Mouse (Mus musculus): ENCODE data around the gene Tbc1d23. TPM values are rescaled to one million over a fixed set of nuclear protein-coding genes. Genes with fewer than 3 reads are reported as not detected.
A peak's percentile ranks its signal among the peaks of the same experiment; 100 is the strongest.
"Not testable (repeated sequence)": the region's sequence is repeated elsewhere in the genome, so short reads cannot be mapped to it uniquely, and the experiment has no call there.

The Tbc1d23 gene
- polyA plus RNA-seq, 1 experiment from 2014 or later: 17.5 TPM

- 87% methylated on average over 4 of the region's 4 CpGs for WGBS
- Histone ChIP-seq H3K4me3 (no peak overlapping the region), H3K9me3 (replicated peaks) (no peaks in the 10 kb centered on the region), H3K27ac (no peak overlapping the region), H3K27me3 (no peaks in the 10 kb centered on the region), H3K9ac (no peak overlapping the region), H3K36me3 (no peaks in the 10 kb centered on the region), H3K4me2 (no peak overlapping the region), H3K4me1 (replicated peaks) (peaks cover 4% of the 10 kb centered on the region; the same call in 1 of the 2 replicates)
- no peak for ATAC-seq (replicated peaks; ENCODE audit: insufficient number of reproducible peaks, insufficient read depth, low FRiP score, low read depth)
Observed at GRCm38 (mm10) chr16:57250991-57251390, 19.7 kb upstream of the Tbc1d23 start.

GRCm38 (mm10) chr16:57247464-57247863 is 16.2 kb upstream of the Tbc1d23 start:
- Histone ChIP-seq H3K4me2 (no peak overlapping the region), H3K27ac (no peak overlapping the region), H3K4me3 (no peak overlapping the region), H3K9ac (no peak overlapping the region), H3K4me1 (replicated peaks) (peaks cover 4% of the 10 kb centered on the region; the same call in 1 of the 2 replicates), H3K9me3 (replicated peaks) (no peaks in the 10 kb centered on the region), H3K36me3 (no peaks in the 10 kb centered on the region), H3K27me3 (no peaks in the 10 kb centered on the region)
- 85% methylated on average over 4 of the region's 4 CpGs for WGBS
- no peak for ATAC-seq (replicated peaks; ENCODE audit: insufficient number of reproducible peaks, insufficient read depth, low FRiP score, low read depth)

- ATAC-seq (replicated peaks; ENCODE audit: insufficient number of reproducible peaks, insufficient read depth, low FRiP score, low read depth): no peak; the same call in 1 of the 2 replicates
- Histone ChIP-seq H3K9ac (no peak overlapping the region), H3K27ac (no peak overlapping the region), H3K4me1 (replicated peaks) (no peaks in the 10 kb centered on the region), H3K36me3 (no peaks in the 10 kb centered on the region), H3K4me3 (no peak overlapping the region), H3K27me3 (no peaks in the 10 kb centered on the region), H3K9me3 (replicated peaks) (no peaks in the 10 kb centered on the region), H3K4me2 (no peak overlapping the region)
- 61% methylated on average over 3 of the region's 3 CpGs for WGBS
Observed at GRCm38 (mm10) chr16:57246596-57246995, 15.3 kb upstream of the Tbc1d23 start.

DNA sequence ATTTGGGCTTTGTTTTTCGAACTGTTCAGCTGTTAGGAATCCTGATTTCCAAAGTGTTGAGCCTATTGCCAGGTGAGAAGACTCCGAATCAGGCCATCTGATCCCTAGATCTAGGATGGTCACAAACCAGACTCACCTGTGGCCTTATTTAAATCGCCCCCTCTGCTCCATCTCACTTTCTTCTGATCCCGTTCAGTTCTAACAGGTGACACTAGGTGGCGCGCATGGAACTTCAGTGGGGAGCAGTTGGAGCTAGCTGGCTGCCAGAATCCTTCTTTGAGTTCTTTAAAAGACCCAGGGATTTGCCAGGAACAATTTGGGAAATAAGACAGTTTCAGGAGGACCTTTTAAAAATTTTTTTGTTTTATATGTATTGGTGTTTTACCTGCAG is 12.5 kb upstream of the Tbc1d23 start:
- no peak overlapping the region for H3K9ac ChIP-seq
- no peak overlapping the region for H3K4me2 ChIP-seq
- ATAC-seq (replicated peaks; ENCODE audit: insufficient number of reproducible peaks, insufficient read depth, low FRiP score, low read depth): no peak
- no peaks in the 10 kb centered on the region for H3K36me3 ChIP-seq
- H3K27ac ChIP-seq: no peak overlapping the region
- no peaks in the 10 kb centered on the region for H3K9me3 ChIP-seq (replicated peaks)
- 7% methylated on average over 6 of the region's 6 CpGs for WGBS
- H3K4me3 ChIP-seq: no peak overlapping the region
- H3K4me1 ChIP-seq (replicated peaks): no peaks in the 10 kb centered on the region
- H3K27me3 ChIP-seq: no peaks in the 10 kb centered on the region

DNA sequence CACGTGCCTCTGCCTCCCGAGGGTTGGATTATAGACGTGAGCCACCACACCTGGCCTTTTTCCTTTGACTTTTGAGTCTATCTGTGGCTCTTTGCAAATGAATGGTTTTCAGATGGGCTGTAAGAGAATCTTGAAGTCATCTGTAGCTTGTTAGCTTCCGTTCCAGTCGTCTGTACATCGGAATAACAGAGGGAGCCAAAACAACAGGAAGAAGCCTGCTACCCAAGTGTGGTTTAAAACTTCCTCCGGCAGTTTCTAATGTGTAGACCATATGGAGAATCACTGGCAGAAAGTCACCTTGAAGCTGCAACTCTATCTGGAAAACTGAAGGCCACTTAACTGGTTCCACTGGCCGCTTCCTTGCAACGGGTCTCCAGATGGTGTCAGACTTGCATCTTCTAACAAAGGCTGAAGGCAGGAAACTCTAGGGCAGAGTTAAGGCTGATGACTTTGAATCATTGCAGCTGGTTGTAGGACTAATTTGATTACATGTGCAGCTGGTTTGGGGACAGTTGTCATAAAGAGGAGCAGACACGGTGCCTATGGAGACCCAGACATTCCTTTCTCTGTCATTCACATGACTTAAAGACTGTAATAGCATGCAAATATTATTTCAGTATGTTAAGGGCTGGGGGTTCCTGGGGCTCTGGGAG is 12.0 kb upstream of the Tbc1d23 start:
- no peak overlapping the region for H3K4me2 ChIP-seq
- no peaks in the 10 kb centered on the region for H3K4me1 ChIP-seq (replicated peaks)
- 50% methylated on average over 10 of the region's 10 CpGs for WGBS

DNA sequence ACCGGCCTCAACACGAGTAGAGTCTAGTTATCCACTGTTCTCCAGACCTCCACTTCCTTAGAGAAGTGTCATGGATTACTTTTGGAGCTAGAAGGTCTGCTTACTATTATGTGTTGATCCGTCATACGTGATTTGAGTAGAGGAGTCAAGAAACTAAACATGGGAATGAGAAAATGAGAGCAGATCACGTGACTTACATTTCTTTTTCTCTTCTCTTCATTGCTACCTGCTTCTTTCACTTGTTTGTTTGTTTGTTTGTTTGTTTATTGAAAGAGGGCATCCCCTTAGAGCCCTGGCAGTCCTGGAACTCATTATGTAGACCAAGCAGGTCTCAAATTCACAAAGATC is 11.5 kb upstream of the Tbc1d23 start:
- no peak overlapping the region for H3K4me2 ChIP-seq
- 81% methylated on average over 5 of the region's 5 CpGs for WGBS

More for the DNA sequence above, 12.0 kb upstream of the Tbc1d23 start:
- no peaks in the 10 kb centered on the region for H3K36me3 ChIP-seq
- no peaks in the 10 kb centered on the region for H3K27me3 ChIP-seq
- no peak overlapping the region for H3K4me3 ChIP-seq
- no peaks in the 10 kb centered on the region for H3K9me3 ChIP-seq (replicated peaks)
- ATAC-seq (replicated peaks; ENCODE audit: insufficient number of reproducible peaks, insufficient read depth, low FRiP score, low read depth): peak; percentile 53; the same call in 1 of the 2 replicates
- no peak overlapping the region for H3K27ac ChIP-seq
- no peak overlapping the region for H3K9ac ChIP-seq

GRCm38 (mm10) chr16:57235871-57236510 is 4.7 kb upstream of the Tbc1d23 start:
- Histone ChIP-seq H3K27me3 (no peaks in the 10 kb centered on the region), H3K4me2 (no peak overlapping the region), H3K9me3 (replicated peaks) (no peaks in the 10 kb centered on the region), H3K27ac (no peak overlapping the region), H3K4me1 (replicated peaks) (peaks cover 4% of the 10 kb centered on the region; the same call in 1 of the 2 replicates), H3K9ac (no peak overlapping the region), H3K4me3 (no peak overlapping the region), H3K36me3 (no peaks in the 10 kb centered on the region)
- 40% methylated on average over 7 of the region's 7 CpGs for WGBS
- no peak for ATAC-seq (replicated peaks; ENCODE audit: insufficient number of reproducible peaks, insufficient read depth, low FRiP score, low read depth)

More for the DNA sequence above, 11.5 kb upstream of the Tbc1d23 start:
- no peak for ATAC-seq (replicated peaks; ENCODE audit: insufficient number of reproducible peaks, insufficient read depth, low FRiP score, low read depth)
- Histone ChIP-seq H3K4me3 (no peak overlapping the region), H3K36me3 (no peaks in the 10 kb centered on the region), H3K9me3 (replicated peaks) (no peaks in the 10 kb centered on the region), H3K27me3 (no peaks in the 10 kb centered on the region), H3K4me1 (replicated peaks) (no peaks in the 10 kb centered on the region), H3K27ac (no peak overlapping the region), H3K9ac (no peak overlapping the region)

DNA sequence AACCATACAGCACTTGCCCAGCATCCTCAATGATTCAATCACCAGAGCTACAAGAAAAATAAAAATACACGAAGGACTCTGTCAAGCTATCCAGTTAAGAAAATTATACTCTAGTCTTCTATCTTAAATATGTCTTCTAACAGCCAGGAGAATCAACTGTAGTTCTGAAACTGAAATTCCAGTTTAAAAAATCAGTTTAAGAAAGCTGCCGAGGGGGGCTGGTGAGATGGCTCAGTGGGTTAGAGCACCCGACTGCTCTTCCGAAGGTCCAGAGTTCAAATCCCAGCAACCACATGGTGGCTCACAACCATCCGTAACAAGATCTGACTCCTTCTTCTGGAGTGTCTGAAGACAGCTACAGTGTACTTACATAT is 620 bp upstream of the Tbc1d23 start:
- Histone ChIP-seq H3K4me2 (peak overlapping the region; percentile 74), H3K4me1 (replicated peaks) (peaks cover 21% of the 10 kb centered on the region), H3K4me3 (peak overlapping the region; percentile 99), H3K27ac (peak overlapping the region; percentile 86; the same call in 1 of the 2 replicates)
- ATAC-seq (replicated peaks; ENCODE audit: insufficient number of reproducible peaks, insufficient read depth, low FRiP score, low read depth); H3K36me3 ChIP-seq; H3K9ac ChIP-seq; H3K27me3 ChIP-seq; H3K9me3 ChIP-seq (replicated peaks): not testable (repeated sequence)
- 66% methylated on average over 5 of the region's 5 CpGs for WGBS

- no peak overlapping the region for H3K4me3 ChIP-seq
- ATAC-seq (replicated peaks; ENCODE audit: insufficient number of reproducible peaks, insufficient read depth, low FRiP score, low read depth): no peak
- H3K36me3 ChIP-seq: no peaks in the 10 kb centered on the region
- no peak overlapping the region for H3K4me2 ChIP-seq
- H3K9ac ChIP-seq: no peak overlapping the region
- peaks cover 22% of the 10 kb centered on the region for H3K4me1 ChIP-seq (replicated peaks)
- H3K9me3 ChIP-seq (replicated peaks): no peaks in the 10 kb centered on the region
- 53% methylated on average over 5 of the region's 5 CpGs for WGBS
- H3K27ac ChIP-seq: no peak overlapping the region
- H3K27me3 ChIP-seq: no peaks in the 10 kb centered on the region
Observed at GRCm38 (mm10) chr16:57226444-57226843, 4.9 kb downstream of the Tbc1d23 start.

DNA sequence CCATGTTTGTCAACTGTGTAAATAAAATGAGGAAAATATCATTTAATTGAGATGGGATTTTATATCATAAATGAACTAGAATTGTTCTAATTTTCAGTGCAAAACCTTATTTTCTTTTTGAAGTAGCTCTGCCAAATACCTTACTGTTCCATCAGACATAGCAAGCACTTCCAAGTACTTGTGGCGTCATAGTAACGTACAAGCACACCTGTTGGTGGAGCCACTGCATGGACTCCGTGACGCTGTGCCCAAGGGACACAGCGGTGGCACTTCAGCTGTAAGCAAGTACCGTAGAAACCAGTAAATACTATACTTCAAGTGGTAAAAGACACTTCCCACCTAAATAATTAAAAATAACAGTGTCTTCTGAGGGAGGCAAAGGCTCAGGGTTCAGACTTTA is 10.9 kb downstream of the Tbc1d23 start:
- H3K4me1 ChIP-seq (replicated peaks): peaks cover 4% of the 10 kb centered on the region; the same call in 1 of the 2 replicates
- H3K4me2 ChIP-seq: no peak overlapping the region
- H3K9ac ChIP-seq: no peak overlapping the region
- no peak for ATAC-seq (replicated peaks; ENCODE audit: insufficient number of reproducible peaks, insufficient read depth, low FRiP score, low read depth)
- no peak overlapping the region for H3K4me3 ChIP-seq
- H3K27me3 ChIP-seq: no peaks in the 10 kb centered on the region
- H3K9me3 ChIP-seq (replicated peaks): no peaks in the 10 kb centered on the region
- peaks cover 13% of the 10 kb centered on the region; the same call in 1 of the 2 replicates for H3K36me3 ChIP-seq
- WGBS: 94% methylated on average over 6 of the region's 6 CpGs
- no peak overlapping the region for H3K27ac ChIP-seq

- Histone ChIP-seq H3K4me2 (no peak overlapping the region), H3K36me3 (peaks cover 28% of the 10 kb centered on the region), H3K9me3 (replicated peaks) (no peaks in the 10 kb centered on the region), H3K4me3 (no peak overlapping the region), H3K27ac (no peak overlapping the region), H3K4me1 (replicated peaks) (no peaks in the 10 kb centered on the region), H3K9ac (no peak overlapping the region), H3K27me3 (no peaks in the 10 kb centered on the region)
- ATAC-seq (replicated peaks; ENCODE audit: insufficient number of reproducible peaks, insufficient read depth, low FRiP score, low read depth): no peak
Observed at GRCm38 (mm10) chr16:57215957-57216356, 15.3 kb downstream of the Tbc1d23 start.

- no peak overlapping the region for H3K4me2 ChIP-seq
- H3K9me3 ChIP-seq (replicated peaks): no peaks in the 10 kb centered on the region
- ATAC-seq (replicated peaks; ENCODE audit: insufficient number of reproducible peaks, insufficient read depth, low FRiP score, low read depth): no peak
- peaks cover 22% of the 10 kb centered on the region for H3K36me3 ChIP-seq
- H3K9ac ChIP-seq: no peak overlapping the region
- no peak overlapping the region for H3K27ac ChIP-seq
- 83% methylated on average over 2 of the region's 2 CpGs for WGBS
- H3K27me3 ChIP-seq: no peaks in the 10 kb centered on the region
- H3K4me3 ChIP-seq: no peak overlapping the region
- H3K4me1 ChIP-seq (replicated peaks): no peaks in the 10 kb centered on the region
Observed at GRCm38 (mm10) chr16:57211037-57211436, 20.3 kb downstream of the Tbc1d23 start.
